Mouse (Mus musculus) cerebellum, adult 8-10 months (tissue): ENCODE data around the gene Atg5.
A peak's percentile ranks its signal among the peaks of the same experiment; 100 is the strongest.

ENCODE experiments used
- DNase-seq: peaks from one replicate; pipeline ENCODE4 v3.0.0; 2022

Gene Atg5

GRCm38 (mm10) chr10:44355216-44355615 lies 87.1 kb downstream of the Atg5 start:
- DNase-seq = no peak

- DNase-seq = no peak
These were observed 88.5 kb downstream of the Atg5 start for GRCm38 (mm10) chr10:44356625-44357024.

- DNase-seq = no peak
These were observed 89.2 kb downstream of the Atg5 start for GRCm38 (mm10) chr10:44357316-44357715.

GRCm38 (mm10) chr10:44358816-44359215 lies 90.7 kb downstream of the Atg5 start:
- DNase-seq = no peak

GRCm38 (mm10) chr10:44360632-44361031 lies 92.5 kb downstream of the Atg5 start:
- DNase-seq = no peak

GRCm38 (mm10) chr10:44362435-44362834 lies 94.3 kb downstream of the Atg5 start:
- no peak for DNase-seq

- peak; percentile 28 for DNase-seq
These were observed 94.7 kb downstream of the Atg5 start for GRCm38 (mm10) chr10:44362846-44363245.

GRCm38 (mm10) chr10:44366186-44366585 lies 98.0 kb downstream of the Atg5 start:
- DNase-seq = no peak

GRCm38 (mm10) chr10:44367043-44367442 lies 98.9 kb downstream of the Atg5 start:
- DNase-seq = no peak

- no peak for DNase-seq
These were observed 100.4 kb downstream of the Atg5 start for GRCm38 (mm10) chr10:44368596-44368995.

- DNase-seq = no peak
These were observed 102.5 kb downstream of the Atg5 start for GRCm38 (mm10) chr10:44370666-44371065.

- DNase-seq = no peak
These were observed 104.1 kb downstream of the Atg5 start for GRCm38 (mm10) chr10:44372210-44372609.

GRCm38 (mm10) chr10:44374678-44375077 lies 106.5 kb downstream of the Atg5 start:
- DNase-seq = no peak

- DNase-seq = no peak
These were observed 107.3 kb downstream of the Atg5 start for GRCm38 (mm10) chr10:44375501-44375900.

- no peak for DNase-seq
These were observed 109.7 kb downstream of the Atg5 start for GRCm38 (mm10) chr10:44377821-44378220.

- DNase-seq = no peak
These were observed 110.2 kb downstream of the Atg5 start for GRCm38 (mm10) chr10:44378403-44378802.

GRCm38 (mm10) chr10:44380476-44381208 lies 112.5 kb downstream of the Atg5 start:
- no peak for DNase-seq

GRCm38 (mm10) chr10:44381397-44381796 lies 113.2 kb downstream of the Atg5 start:
- peak; percentile 64 for DNase-seq

GRCm38 (mm10) chr10:44381948-44382347 lies 113.8 kb downstream of the Atg5 start:
- no peak for DNase-seq

- no peak for DNase-seq
These were observed 115.1 kb downstream of the Atg5 start for GRCm38 (mm10) chr10:44383213-44383612.

GRCm38 (mm10) chr10:44385227-44385626 lies 117.1 kb downstream of the Atg5 start:
- no peak for DNase-seq

GRCm38 (mm10) chr10:44388706-44389233 lies 120.6 kb downstream of the Atg5 start:
- no peak for DNase-seq

- DNase-seq = no peak
These were observed 122.1 kb downstream of the Atg5 start for GRCm38 (mm10) chr10:44390286-44390685.

- DNase-seq = no peak
These were observed 123.5 kb downstream of the Atg5 start for GRCm38 (mm10) chr10:44391509-44392290.
